Mouse (Mus musculus): ENCODE measurements around the gene Ephb3. TPM values are rescaled to one million over a fixed set of nuclear protein-coding genes. Genes with fewer than 3 reads are reported as not detected.

Ephb3 gene
- polyA plus RNA-seq, 1 experiment: 13.7 TPM

GRCm38 (mm10) chr16:21202731-21203130 is 1.8 kb upstream of the Ephb3 start:
- 30% methylated on average over 4 of the region's 4 CpGs for WGBS
- no peak for DNase-seq (ENCODE audit: low read depth, low spot score)

GRCm38 (mm10) chr16:21205093-21205886 is 735 bp downstream of the Ephb3 start:
- 3% methylated on average over 60 of the region's 60 CpGs for WGBS

GRCm38 (mm10) chr16:21208001-21208565 is 3.5 kb downstream of the Ephb3 start:
- WGBS: 15% methylated on average over 4 of the region's 4 CpGs
- DNase-seq (ENCODE audit: low read depth, low spot score): no peak

More at GRCm38 (mm10) chr16:21205093-21205886, 735 bp downstream of the Ephb3 start:
- DNase-seq (ENCODE audit: low read depth, low spot score): no peak

- no peak for DNase-seq (ENCODE audit: low read depth, low spot score)
- WGBS: 55% methylated on average over 3 of the region's 3 CpGs
Observed at GRCm38 (mm10) chr16:21209290-21209689, 4.7 kb downstream of the Ephb3 start.

- 20% methylated on average over 5 of the region's 5 CpGs for WGBS
- DNase-seq (ENCODE audit: low read depth, low spot score): no peak
Observed at GRCm38 (mm10) chr16:21210204-21210603, 5.6 kb downstream of the Ephb3 start.

GRCm38 (mm10) chr16:21210667-21211338 is 6.2 kb downstream of the Ephb3 start:
- WGBS: 3% methylated on average over 25 of the region's 25 CpGs

GRCm38 (mm10) chr16:21211501-21211900 is 6.9 kb downstream of the Ephb3 start:
- 30% methylated on average over 4 of the region's 4 CpGs for WGBS
- no peak for DNase-seq (ENCODE audit: low read depth, low spot score)

More at GRCm38 (mm10) chr16:21210667-21211338, 6.2 kb downstream of the Ephb3 start:
- DNase-seq (ENCODE audit: low read depth, low spot score): no peak

GRCm38 (mm10) chr16:21212369-21212768 is 7.8 kb downstream of the Ephb3 start:
- DNase-seq (ENCODE audit: low read depth, low spot score): no peak
- 73% methylated on average over 1 of the region's 1 CpGs for WGBS

GRCm38 (mm10) chr16:21213939-21214338 is 9.4 kb downstream of the Ephb3 start:
- no peak for DNase-seq (ENCODE audit: low read depth, low spot score)
- 84% methylated on average over 7 of the region's 7 CpGs for WGBS

- DNase-seq (ENCODE audit: low read depth, low spot score): no peak
- 27% methylated on average over 17 of the region's 17 CpGs for WGBS
Observed at GRCm38 (mm10) chr16:21214803-21215202, 10.2 kb downstream of the Ephb3 start.

GRCm38 (mm10) chr16:21216047-21216446 is 11.5 kb downstream of the Ephb3 start:
- DNase-seq (ENCODE audit: low read depth, low spot score): no peak
- WGBS: 51% methylated on average over 4 of the region's 4 CpGs

- 86% methylated on average over 14 of the region's 14 CpGs for WGBS
- DNase-seq (ENCODE audit: low read depth, low spot score): no peak
Observed at GRCm38 (mm10) chr16:21217233-21217632, 12.7 kb downstream of the Ephb3 start.

- WGBS: 62% methylated on average over 4 of the region's 4 CpGs
- no peak for DNase-seq (ENCODE audit: low read depth, low spot score)
Observed at GRCm38 (mm10) chr16:21219656-21220055, 15.1 kb downstream of the Ephb3 start.

- WGBS: 36% methylated on average over 3 of the region's 3 CpGs
Observed at GRCm38 (mm10) chr16:21223038-21223437, 18.5 kb downstream of the Ephb3 start.

GRCm38 (mm10) chr16:21224648-21225240 is 20.2 kb downstream of the Ephb3 start:
- WGBS: 69% methylated on average over 4 of the region's 4 CpGs
- DNase-seq (ENCODE audit: low read depth, low spot score): no peak

More at GRCm38 (mm10) chr16:21223038-21223437, 18.5 kb downstream of the Ephb3 start:
- no peak for DNase-seq (ENCODE audit: low read depth, low spot score)

GRCm38 (mm10) chr16:21226629-21227028 is 22.1 kb downstream of the Ephb3 start:
- DNase-seq (ENCODE audit: low read depth, low spot score): no peak
- WGBS: 49% methylated on average over 6 of the region's 6 CpGs

- WGBS: 30% methylated on average over 8 of the region's 8 CpGs
- DNase-seq (ENCODE audit: low read depth, low spot score): no peak
Observed at GRCm38 (mm10) chr16:21235135-21235534, 30.6 kb downstream of the Ephb3 start.

GRCm38 (mm10) chr16:21238722-21239121 is 34.2 kb downstream of the Ephb3 start:
- DNase-seq (ENCODE audit: low read depth, low spot score): no peak

GRCm38 (mm10) chr16:21240547-21240946 is 36.0 kb downstream of the Ephb3 start:
- no peak for DNase-seq (ENCODE audit: low read depth, low spot score)
- WGBS: 72% methylated on average over 3 of the region's 3 CpGs

More at GRCm38 (mm10) chr16:21238722-21239121, 34.2 kb downstream of the Ephb3 start:
- 39% methylated on average over 5 of the region's 5 CpGs for WGBS

GRCm38 (mm10) chr16:21241030-21241429 is 36.5 kb downstream of the Ephb3 start:
- no peak for DNase-seq (ENCODE audit: low read depth, low spot score)

All from large intestine, adult 2 months (tissue).